Mouse (Mus musculus): Measurements from ENCODE around the gene Gm19426.

Gene Gm19426

GRCm38 (mm10) chr2:84717357-84717756 is 26.1 kb downstream of the Gm19426 start:
- DNase-seq: no peak

GRCm38 (mm10) chr2:84716423-84717355 is 26.8 kb downstream of the Gm19426 start:
- DNase-seq: peak in 1 of 2 experiments; percentile 34

DNA sequence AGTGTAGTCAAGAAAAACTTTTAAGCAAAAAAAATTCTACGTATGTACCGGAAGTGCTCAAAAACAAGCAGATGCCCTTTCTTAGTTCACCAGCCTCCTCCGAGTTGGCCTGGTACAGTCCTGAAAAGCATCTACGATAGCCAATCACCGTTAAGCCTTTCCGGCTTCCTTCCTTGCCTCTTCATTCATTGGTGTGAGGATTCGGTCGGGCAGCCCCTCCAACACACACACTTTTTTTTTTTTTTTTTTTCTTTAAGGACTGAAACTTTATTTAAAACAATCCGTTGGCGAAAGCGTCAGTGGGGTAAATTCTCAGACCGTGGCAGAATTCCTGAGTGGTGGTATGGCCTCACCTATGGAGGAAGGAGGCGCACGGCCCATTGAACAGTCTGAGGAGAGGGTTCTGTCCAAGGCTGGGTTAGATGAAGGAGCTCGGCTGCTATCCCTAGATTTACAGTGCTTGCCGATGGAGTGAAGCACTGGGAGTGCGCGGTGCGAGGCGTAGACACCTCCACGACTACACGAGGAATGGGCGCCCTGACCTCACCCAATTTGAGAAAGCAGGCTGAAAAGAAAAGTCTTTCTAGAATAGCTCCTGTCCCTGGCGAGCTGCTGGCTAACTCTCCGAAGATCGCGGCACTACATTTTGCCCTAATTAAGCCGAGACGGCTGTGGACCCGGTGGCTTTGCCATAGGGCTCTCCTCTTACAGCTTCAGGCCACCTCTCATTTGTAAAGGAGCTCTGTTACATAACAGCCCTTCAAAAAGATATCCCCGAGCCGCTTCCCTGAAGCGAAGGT is 27.7 kb downstream of the Gm19426 start:
- DNase-seq: peak; percentile 82 to 86

GRCm38 (mm10) chr2:84714811-84715561 is 28.5 kb downstream of the Gm19426 start, which contains the start of gene Zdhhc5:
Gene Zdhhc5, minus strand, starts transcription at chr2:84715180.
- peak; percentile 99 for DNase-seq

DNA sequence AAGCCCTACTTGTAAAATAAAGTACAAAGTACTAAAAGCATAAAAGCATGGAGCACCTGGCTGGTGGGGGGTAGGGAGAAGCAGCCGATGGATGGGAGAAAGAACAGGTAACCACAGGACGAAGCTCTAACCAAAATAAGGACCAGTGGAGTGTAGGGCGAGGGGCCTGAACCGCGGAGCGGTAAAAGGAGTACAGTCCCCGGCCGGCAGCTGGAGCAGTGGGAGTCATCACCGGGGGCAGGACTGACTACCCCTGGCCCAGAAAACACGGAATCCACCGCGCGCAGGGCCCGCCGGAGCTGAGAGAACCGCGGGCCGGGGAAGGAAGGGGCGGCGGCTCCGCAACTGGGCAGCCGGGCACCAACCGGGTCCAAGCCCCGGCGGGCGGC is 29.0 kb downstream of the Gm19426 start:
- no peak for DNase-seq

- no peak for DNase-seq
Measured at GRCm38 (mm10) chr2:84711898-84712297, 31.6 kb downstream of the Gm19426 start.

DNA sequence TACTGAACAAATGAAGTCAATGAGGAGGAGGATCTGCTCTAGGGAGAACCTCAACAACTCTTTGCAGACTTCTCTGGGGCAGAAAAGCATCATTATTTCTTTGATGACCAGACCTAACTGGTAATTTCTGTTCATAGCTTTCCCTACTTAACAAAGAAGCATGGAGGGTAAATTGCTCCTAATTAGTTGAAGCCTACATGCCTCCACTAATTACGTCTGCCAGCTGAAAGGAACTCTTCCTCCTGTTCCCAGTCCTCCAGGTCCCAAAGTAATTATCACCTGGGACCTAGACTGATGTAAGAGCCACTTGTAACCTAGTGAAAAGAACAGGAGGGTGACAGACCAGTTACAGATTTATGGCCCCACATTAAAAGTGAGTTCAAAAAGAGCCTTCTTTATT is 35.9 kb downstream of the Gm19426 start:
- no peak for DNase-seq

DNA sequence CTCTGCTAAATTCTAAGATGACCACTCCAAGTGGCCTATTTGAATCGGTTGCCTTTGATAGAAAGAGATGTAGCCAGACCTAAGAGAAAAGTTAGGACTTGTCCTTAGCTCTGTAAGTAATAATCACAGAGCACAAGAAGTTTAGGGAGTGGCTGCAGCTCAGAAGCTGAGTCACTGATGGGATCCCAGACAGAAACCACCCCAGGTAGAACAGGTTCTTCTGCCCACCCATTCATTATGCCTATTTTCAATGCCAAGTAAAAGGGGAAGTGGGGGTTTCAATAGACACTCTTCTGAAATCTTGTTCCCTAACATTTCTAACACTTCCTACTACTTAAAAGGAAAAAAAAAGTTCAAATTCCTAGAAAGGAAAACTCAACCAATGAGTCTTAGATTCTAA is 38.2 kb downstream of the Gm19426 start:
- DNase-seq: no peak

GRCm38 (mm10) chr2:84704329-84704728 is 39.1 kb downstream of the Gm19426 start:
- DNase-seq: no peak

DNA sequence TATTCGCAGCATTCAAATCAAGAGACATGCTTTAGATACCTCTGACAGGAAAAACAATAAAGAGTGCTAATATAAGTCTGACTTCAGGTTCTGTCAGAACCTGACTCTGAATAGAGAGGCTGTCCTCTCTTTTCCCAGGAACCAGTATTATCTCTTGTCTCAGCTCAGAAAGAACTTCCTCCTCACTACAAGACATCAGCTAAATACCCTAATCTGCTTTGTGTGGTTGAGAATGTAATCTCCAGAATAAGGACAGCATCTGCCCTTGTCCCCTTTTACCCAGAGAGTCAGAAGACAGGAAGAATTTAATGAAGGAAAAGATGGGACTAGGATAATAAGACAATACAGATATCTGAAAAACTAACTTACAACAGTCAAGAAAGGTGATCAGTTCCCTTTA is 40.0 kb downstream of the Gm19426 start:
- no peak for DNase-seq

- DNase-seq: no peak
Measured at GRCm38 (mm10) chr2:84695007-84695695, 48.3 kb downstream of the Gm19426 start.

Measured in cerebellum, postnatal 25 days (tissue).